ENCODE assay signal across 9 mouse cellular contexts in genomic region chr12:109509531-109510137, GRCm38 (mm10). TPM values are rescaled to one million over a fixed set of nuclear protein-coding genes. Genes with fewer than 3 reads are reported as not detected.
A peak's percentile ranks its signal among the peaks of the same experiment; 100 is the strongest.
DNase-seq lines count a peak whose midpoint lies in the region; ATAC-seq lines count a peak whose summit lies in the region.
"Had no signal": no experiment of that assay in that cellular context is flagged by ENCODE, and none has a peak within 500 bp of the region (broad histone marks: within the 10 kb centered on the region; RNA-seq: fewer than 3 reads in every experiment).

No protein-coding gene starts in this region.

- H3K9ac ChIP-seq in intestine, embryonic 14.5 days (ENCODE audit: low read length) = 0 out of 2 replicates have a peak overlapping the region, but pooled peaks have one; percentile 2
- H3K9ac ChIP-seq in midbrain, embryonic 13.5 days (replicated peaks) = 0 out of 2 replicates have a peak overlapping the region, but pooled peaks have one; percentile 11

- no peak overlapping the region for H3K4me3 ChIP-seq in embryonic facial prominence, embryonic 10.5 days
- no peak overlapping the region for H3K4me3 ChIP-seq in intestine, embryonic 14.5 days (ENCODE audit: low read depth, low read length)
- H3K4me3 ChIP-seq in midbrain, embryonic 13.5 days (replicated peaks) = no peak overlapping the region

- peak overlapping the region; percentile 81 for H3K27ac ChIP-seq in embryonic facial prominence, embryonic 10.5 days (replicated peaks)
- peak overlapping the region; percentile 45; the same call in 1 of the 2 replicates for H3K27ac ChIP-seq in intestine, embryonic 14.5 days (ENCODE audit: low read depth)
- peak overlapping the region; percentile 54; the same call in 1 of the 2 replicates for H3K27ac ChIP-seq in midbrain, embryonic 13.5 days

- WGBS in embryonic facial prominence, embryonic 10.5 days = 14% methylated on average over 9 of the region's 9 CpGs
- WGBS in intestine, embryonic 14.5 days = 41% methylated on average over 9 of the region's 9 CpGs
- 11% methylated on average over 9 of the region's 9 CpGs for WGBS in midbrain, embryonic 13.5 days

- 0 out of 2 replicates have a peak, but pooled peaks have one; percentile 36 for ATAC-seq in intestine, embryonic 14.5 days (replicated peaks; ENCODE audit: low FRiP score, low TSS enrichment, low read depth)
- ATAC-seq in midbrain, embryonic 13.5 days = peak; percentile 78

- H3K4me1 ChIP-seq in embryonic facial prominence, embryonic 10.5 days = peaks cover 82% of the 10 kb centered on the region
- H3K4me1 ChIP-seq in intestine, embryonic 14.5 days (replicated peaks; ENCODE audit: control insufficient read depth, insufficient read depth, low read length) = peaks cover 43% of the 10 kb centered on the region
- peaks cover 26% of the 10 kb centered on the region for H3K4me1 ChIP-seq in midbrain, embryonic 13.5 days (replicated peaks)

- no peaks in the 10 kb centered on the region for H3K36me3 ChIP-seq in embryonic facial prominence, embryonic 10.5 days (replicated peaks)
- H3K36me3 ChIP-seq in intestine, embryonic 14.5 days (ENCODE audit: control insufficient read depth, insufficient read depth, low read length) = no peaks in the 10 kb centered on the region
- H3K36me3 ChIP-seq in midbrain, embryonic 13.5 days = no peaks in the 10 kb centered on the region

- peak; percentile 28 for DNase-seq in adrenal gland, adult 8-10 months
- DNase-seq in adrenal gland, postnatal 36 days = no peak
- DNase-seq in embryonic facial prominence, embryonic 10.5 days (ENCODE audit: low spot score) = peak; percentile 49
- DNase-seq in intestine, embryonic 14.5 days (ENCODE audit: low spot score) = no peak
- no peak for DNase-seq in frontal cortex, adult 2 months (ENCODE audit: extremely low spot score in 1 of 2, low spot score in 1 of 2)
- DNase-seq in thymus, postnatal 14 days = no peak
- no peak for DNase-seq in right cerebral cortex, postnatal 10 days (ENCODE audit: low spot score in 2 of 2)
- DNase-seq: heart, adult 11 months had no signal

- no peaks in the 10 kb centered on the region for H3K9me3 ChIP-seq in embryonic facial prominence, embryonic 10.5 days
- no peaks in the 10 kb centered on the region for H3K9me3 ChIP-seq in intestine, embryonic 14.5 days (ENCODE audit: control insufficient read depth, low read length)
- H3K9me3 ChIP-seq in midbrain, embryonic 13.5 days = no peaks in the 10 kb centered on the region

- no peak overlapping the region for H3K4me2 ChIP-seq in intestine, embryonic 14.5 days (ENCODE audit: low read length)
- no peak overlapping the region for H3K4me2 ChIP-seq in midbrain, embryonic 13.5 days (replicated peaks)

- H3K27me3 ChIP-seq in embryonic facial prominence, embryonic 10.5 days (replicated peaks; ENCODE audit: low read depth, poor library complexity, severe bottlenecking) = peaks cover 20% of the 10 kb centered on the region
- H3K27me3 ChIP-seq in intestine, embryonic 14.5 days (replicated peaks; ENCODE audit: control insufficient read depth, insufficient read depth, low read length) = no peaks in the 10 kb centered on the region
- peaks cover 12% of the 10 kb centered on the region for H3K27me3 ChIP-seq in midbrain, embryonic 13.5 days

RNA-seq across cellular contexts. Expression of gene Dlk1, which starts 57.0 kb away (rescaled TPM):
- total RNA-seq in adrenal gland, adult 8-10 months (2022) = 1,000 to 10,000 TPM in 1 of 4 experiments, 100 to 1,000 TPM in 3; 841 to 1,077 (median 912) TPM
- 100 to 1,000 TPM; 490 to 535 TPM for total RNA-seq in adrenal gland, postnatal 36 days (2021)
- 287 and 291 TPM in 2 replicates for polyA plus RNA-seq in embryonic facial prominence, embryonic 10.5 days (2016; fragmentation: Nextera tagmentation; extraction: Ambion mirVana)
- 398 and 437 TPM in 2 replicates for polyA plus RNA-seq in intestine, embryonic 14.5 days (2014; fragmentation: Nextera tagmentation; extraction: Ambion mirVana)
- polyA plus RNA-seq in midbrain, embryonic 13.5 days (2015; fragmentation: Nextera tagmentation; extraction: Ambion mirVana) = 117 and 118 TPM in 2 replicates
- 2.9 and 3.1 TPM in 2 replicates for polyA plus RNA-seq in frontal cortex, adult 2 months (2012; rRNA removed)

Comparison
In these comparisons a context has a peak if more than half of its experiments do, and no peak if none do; other contexts are left out.
1. DNase-seq: peak in adrenal gland, adult 8-10 months (single experiment) and embryonic facial prominence, embryonic 10.5 days (single experiment); none in adrenal gland, postnatal 36 days (0 of 2), intestine, embryonic 14.5 days (single experiment), frontal cortex, adult 2 months (0 of 2), thymus, postnatal 14 days (single experiment) and right cerebral cortex, postnatal 10 days (0 of 2).
2. RNA of gene Dlk1, which starts 57.0 kb away (polyA plus RNA-seq): 398 to 437 TPM in intestine, embryonic 14.5 days, 287 to 291 TPM in embryonic facial prominence, embryonic 10.5 days and 117 to 118 TPM in midbrain, embryonic 13.5 days; 2.9 to 3.1 TPM in frontal cortex, adult 2 months; every median in the first group is over 10 times any median in the second.
3. Peak in every context shown above with its lines, with median percentiles within 50 percentile points of each other: H3K27ac ChIP-seq.